Mouse (Mus musculus) forebrain, embryonic 12.5 days (tissue): Measurements from ENCODE around the gene Gm49320. TPM values are rescaled to one million over a fixed set of nuclear protein-coding genes. Genes with fewer than 3 reads are reported as not detected.
A peak's percentile ranks its signal among the peaks of the same experiment; 100 is the strongest.
"Not testable (repeated sequence)": the region's sequence is repeated elsewhere in the genome, so short reads cannot be mapped to it uniquely, and the experiment has no call there.

Experiments
- ATAC-seq: fragments of 200-750 bp; cut with Nextera tagmentation; 2 replicates; pipeline ENCODE4 v1.8.0; 2017; ENCODE audit warnings: moderate TSS enrichment; ENCODE audit not compliant: low FRiP score
- H3K27ac ChIP-seq: fragments of 300-500 bp; sonication (generic); 2 replicates; pipeline ENCODE4 v1.5.1; 2016; ENCODE audit warnings: mild to moderate bottlenecking
- H3K27me3 ChIP-seq: fragments of 300-500 bp; sonication (generic); 2 replicates; pipeline ENCODE4 v1.6.1; 2016; ENCODE audit warnings: mild to moderate bottlenecking
- H3K36me3 ChIP-seq: fragments of 300-500 bp; sonication (generic); replicated peaks from 2 replicates; pipeline ENCODE4 v1.6.1; 2016; ENCODE audit warnings: mild to moderate bottlenecking
- H3K4me1 ChIP-seq: fragments of 300-500 bp; sonication (generic); 2 replicates; pipeline ENCODE4 v1.6.1; 2016
- H3K4me2 ChIP-seq: fragments of 300-500 bp; sonication (generic); 2 replicates; pipeline ENCODE4 v1.6.1; 2016; ENCODE audit warnings: mild to moderate bottlenecking, moderate library complexity
- H3K4me3 ChIP-seq: fragments of 300-500 bp; sonication (generic); replicated peaks from 2 replicates; pipeline ENCODE4 v1.5.1; 2016; ENCODE audit warnings: mild to moderate bottlenecking
- H3K9ac ChIP-seq: fragments of 300-500 bp; sonication (generic); 2 replicates; pipeline ENCODE4 v1.6.1; 2016; ENCODE audit warnings: mild to moderate bottlenecking
- H3K9me3 ChIP-seq: fragments of 300-500 bp; sonication (generic); 2 replicates; pipeline ENCODE4 v1.6.1; 2016
- WGBS: fragments of 180-500 bp; shearing (Covaris S2); methylation state at CpG from one replicate; pipeline ENCODE4 v1.1.7; 2016; 5-methylcytosine and 5-hydroxymethylcytosine counted together
- polyA plus RNA-seq: library from polyadenylated mRNA; unstranded; fragments of >200 nt; fragmentation: Nextera tagmentation; extraction: Ambion mirVana; gene quantifications from 2 replicates; pipeline ENCODE4 v1.2.1, GENCODE M21; 2016

Gene Gm49320
- polyA plus RNA-seq, 1 experiment from 2014 or later: 1.3 TPM

GRCm38 (mm10) chr8:4252934-4253841, 14.5 kb downstream of the Gm49320 start, which contains the start of gene Snapc2:
Gene Snapc2 (plus strand): TSS chr8:4253080.
- peak within 1 kb of the TSS; percentile 88 for H3K4me3 ChIP-seq
- H3K4me2 ChIP-seq: peak within 1 kb of the TSS; percentile 69
- H3K27me3 ChIP-seq: peaks cover 14% of the 10 kb centered on the region; the same call in 1 of the 2 replicates
- H3K9ac ChIP-seq: peak within 1 kb of the TSS; percentile 90
- WGBS: under 1% methylated on average over 69 of the region's 69 CpGs
- H3K27ac ChIP-seq: peak within 1 kb of the TSS; percentile 95
- no peaks in the 10 kb centered on the region for H3K9me3 ChIP-seq
- peaks cover 48% of the 10 kb centered on the region for H3K4me1 ChIP-seq
- H3K36me3 ChIP-seq: peaks cover 39% of the 10 kb centered on the region
- peak; percentile 90 for ATAC-seq

- no peaks in the 10 kb centered on the region for H3K9me3 ChIP-seq
- H3K4me2 ChIP-seq: peak overlapping the region; percentile 69
- peaks cover 46% of the 10 kb centered on the region for H3K4me1 ChIP-seq
- peak overlapping the region; percentile 88 for H3K4me3 ChIP-seq
- no peak for ATAC-seq
- H3K9ac ChIP-seq: peak overlapping the region; percentile 90; the same call in 1 of the 2 replicates
- peak overlapping the region; percentile 95 for H3K27ac ChIP-seq
- H3K27me3 ChIP-seq: peaks cover 8% of the 10 kb centered on the region; the same call in 1 of the 2 replicates
- 55% methylated on average over 6 of the region's 6 CpGs for WGBS
- H3K36me3 ChIP-seq: peaks cover 38% of the 10 kb centered on the region
Observed at GRCm38 (mm10) chr8:4254001-4254400, 15.3 kb downstream of the Gm49320 start.

GRCm38 (mm10) chr8:4255471-4255870, 16.8 kb downstream of the Gm49320 start:
- Histone ChIP-seq H3K36me3 (peaks cover 43% of the 10 kb centered on the region), H3K4me1 (peaks cover 49% of the 10 kb centered on the region)
- not testable (repeated sequence) for H3K9ac ChIP-seq, ATAC-seq, H3K4me2 ChIP-seq, H3K4me3 ChIP-seq, H3K27ac ChIP-seq, H3K27me3 ChIP-seq, H3K9me3 ChIP-seq
- 87% methylated on average over 7 of the region's 7 CpGs for WGBS

- Histone ChIP-seq H3K9ac (no peak overlapping the region; the same call in 1 of the 2 replicates), H3K36me3 (peaks cover 56% of the 10 kb centered on the region), H3K4me2 (peak overlapping the region; percentile 61), H3K27me3 (no peaks in the 10 kb centered on the region), H3K4me1 (peaks cover 45% of the 10 kb centered on the region), H3K4me3 (peak overlapping the region; percentile 83), H3K27ac (peak overlapping the region; percentile 43; the same call in 1 of the 2 replicates), H3K9me3 (no peaks in the 10 kb centered on the region)
- ATAC-seq: no peak
- 77% methylated on average over 4 of the region's 4 CpGs for WGBS
Observed at GRCm38 (mm10) chr8:4256911-4257310, 18.2 kb downstream of the Gm49320 start.

GRCm38 (mm10) chr8:4257350-4257749, 18.7 kb downstream of the Gm49320 start:
- Histone ChIP-seq H3K9me3 (no peaks in the 10 kb centered on the region), H3K9ac (peak overlapping the region; percentile 90), H3K4me3 (peak overlapping the region; percentile 83), H3K4me2 (peak overlapping the region; percentile 61), H3K4me1 (peaks cover 43% of the 10 kb centered on the region), H3K27me3 (no peaks in the 10 kb centered on the region), H3K27ac (peak overlapping the region; percentile 97; the same call in 1 of the 2 replicates), H3K36me3 (peaks cover 61% of the 10 kb centered on the region)
- ATAC-seq: no peak
- WGBS: 66% methylated on average over 4 of the region's 4 CpGs

- Histone ChIP-seq H3K9me3 (no peaks in the 10 kb centered on the region), H3K4me3 (peak overlapping the region; percentile 83), H3K4me1 (peaks cover 40% of the 10 kb centered on the region), H3K27ac (peak overlapping the region; percentile 97), H3K9ac (peak overlapping the region; percentile 90), H3K27me3 (no peaks in the 10 kb centered on the region), H3K4me2 (peak overlapping the region; percentile 61), H3K36me3 (peaks cover 69% of the 10 kb centered on the region)
- peak; percentile 73 for ATAC-seq
- 1% methylated on average over 34 of the region's 35 CpGs for WGBS
Observed at GRCm38 (mm10) chr8:4258233-4258632, 19.6 kb downstream of the Gm49320 start.

GRCm38 (mm10) chr8:4258678-4259077, 20.0 kb downstream of the Gm49320 start:
- Histone ChIP-seq H3K9me3 (no peaks in the 10 kb centered on the region), H3K36me3 (peaks cover 74% of the 10 kb centered on the region), H3K4me1 (peaks cover 38% of the 10 kb centered on the region), H3K27me3 (no peaks in the 10 kb centered on the region), H3K4me2 (peak overlapping the region; percentile 61), H3K9ac (peak overlapping the region; percentile 90), H3K27ac (peak overlapping the region; percentile 97), H3K4me3 (peak overlapping the region; percentile 83)
- WGBS: under 1% methylated on average over 30 of the region's 32 CpGs
- ATAC-seq: peak; percentile 81

- Histone ChIP-seq H3K4me1 (peaks cover 32% of the 10 kb centered on the region), H3K9me3 (no peaks in the 10 kb centered on the region), H3K4me3 (peak within 1 kb of the TSS; percentile 83), H3K9ac (peak within 1 kb of the TSS; percentile 90), H3K4me2 (peak within 1 kb of the TSS; percentile 61), H3K27ac (peak within 1 kb of the TSS; percentile 97), H3K27me3 (no peaks in the 10 kb centered on the region), H3K36me3 (peaks cover 80% of the 10 kb centered on the region)
- peak; percentile 94 for ATAC-seq
- 7% methylated on average over 33 of the region's 33 CpGs for WGBS
Observed at GRCm38 (mm10) chr8:4259125-4259804, 20.6 kb downstream of the Gm49320 start, which contains the start of gene Ctxn1. Gene Ctxn1 (minus strand): TSS chr8:4259274.

- no peak for ATAC-seq
- Histone ChIP-seq H3K4me1 (peaks cover 29% of the 10 kb centered on the region), H3K27me3 (no peaks in the 10 kb centered on the region), H3K9ac (no peak overlapping the region), H3K36me3 (peaks cover 80% of the 10 kb centered on the region), H3K9me3 (no peaks in the 10 kb centered on the region), H3K27ac (peak overlapping the region; percentile 97), H3K4me2 (no peak overlapping the region), H3K4me3 (no peak overlapping the region; the same call in 1 of the 2 replicates)
- 83% methylated on average over 4 of the region's 4 CpGs for WGBS
Observed at GRCm38 (mm10) chr8:4259805-4260170, 21.1 kb downstream of the Gm49320 start.

GRCm38 (mm10) chr8:4263105-4263791, 24.6 kb downstream of the Gm49320 start:
- Histone ChIP-seq H3K36me3 (peaks cover 86% of the 10 kb centered on the region), H3K4me3 (no peak overlapping the region), H3K27ac (no peak overlapping the region), H3K27me3 (no peaks in the 10 kb centered on the region), H3K9me3 (no peaks in the 10 kb centered on the region), H3K4me1 (peaks cover 11% of the 10 kb centered on the region), H3K4me2 (no peak overlapping the region), H3K9ac (no peak overlapping the region)
- WGBS: 89% methylated on average over 8 of the region's 8 CpGs
- no peak for ATAC-seq

- WGBS: 93% methylated on average over 15 of the region's 15 CpGs
- Histone ChIP-seq H3K9me3 (no peaks in the 10 kb centered on the region), H3K27me3 (no peaks in the 10 kb centered on the region), H3K4me1 (no peaks in the 10 kb centered on the region), H3K36me3 (peaks cover 99% of the 10 kb centered on the region), H3K9ac (no peak overlapping the region), H3K4me2 (no peak overlapping the region), H3K4me3 (no peak overlapping the region), H3K27ac (no peak overlapping the region)
- ATAC-seq: no peak
Observed at GRCm38 (mm10) chr8:4265160-4265914, 26.7 kb downstream of the Gm49320 start.
